Mouse (Mus musculus): Measurements from ENCODE around the gene Gm45062. TPM values are rescaled to one million over a fixed set of nuclear protein-coding genes. Genes with fewer than 3 reads are reported as not detected.
A peak's percentile ranks its signal among the peaks of the same experiment; 100 is the strongest.

The Gm45062 gene
- polyA plus RNA-seq, 1 experiment from 2014 or later: 23.0 TPM

DNA sequence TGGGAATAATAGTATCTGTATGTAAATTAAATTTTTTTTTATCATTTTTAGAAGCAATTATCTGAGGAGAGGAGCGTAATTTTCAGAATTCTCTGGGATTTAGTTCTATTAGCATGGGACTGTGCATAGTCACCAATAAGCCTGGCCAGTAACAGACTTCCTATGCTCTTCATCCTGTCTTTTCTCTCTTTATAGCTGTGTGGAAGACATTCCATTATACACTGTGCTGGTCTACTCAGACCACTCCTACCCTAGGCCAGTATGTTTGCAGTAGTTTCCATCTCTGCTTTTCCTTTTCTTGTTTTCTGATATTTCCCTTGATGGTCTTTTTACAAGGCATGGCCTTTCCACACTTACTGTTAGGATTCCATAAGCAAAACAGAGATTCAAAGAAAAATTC lies 74.1 kb downstream of the Gm45062 start:
- Histone ChIP-seq H3K9ac (no peak overlapping the region), H3K27ac (no peak overlapping the region)

DNA sequence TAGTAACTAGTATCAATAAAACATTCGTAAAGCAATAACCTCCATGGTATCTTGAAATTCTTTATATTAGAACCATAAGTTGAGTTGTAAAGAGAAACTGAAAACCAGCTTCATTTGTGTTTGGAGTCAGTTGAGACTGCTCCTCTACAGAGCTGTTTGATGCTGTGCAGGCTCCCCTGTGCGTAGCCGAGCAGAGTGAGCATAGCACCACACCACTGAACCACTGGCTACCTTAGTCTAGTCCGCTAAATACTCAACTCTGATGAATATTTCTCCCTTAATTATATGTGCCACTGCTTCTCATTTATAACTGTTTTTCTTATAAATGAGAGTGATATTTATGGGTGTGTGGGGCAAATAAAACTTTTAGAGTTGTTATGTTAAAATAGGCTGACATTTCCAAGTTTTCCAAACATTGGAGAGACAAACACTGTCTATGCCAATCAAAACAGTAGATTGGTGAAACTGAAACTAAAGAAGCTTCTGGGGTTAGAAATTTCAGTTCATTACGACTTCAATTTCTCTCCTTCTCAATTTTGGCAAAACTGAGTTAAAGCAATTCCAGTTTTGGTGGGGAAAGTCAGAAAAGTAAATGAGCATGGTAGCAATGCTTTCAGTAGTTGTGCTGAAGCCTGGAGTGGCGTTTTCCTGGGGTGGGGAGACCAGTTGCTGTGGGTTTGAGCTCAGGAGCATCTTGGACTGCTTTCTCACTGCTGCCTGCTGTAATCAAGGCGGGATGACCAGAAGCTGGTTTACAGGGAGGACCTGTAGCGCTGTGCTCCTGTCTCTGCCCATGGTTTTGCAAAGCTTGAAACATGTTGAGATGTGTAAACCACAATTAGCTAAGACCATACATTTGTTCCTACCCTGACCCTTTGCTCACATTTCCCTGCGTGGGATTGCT lies 77.5 kb downstream of the Gm45062 start:
- Histone ChIP-seq H3K9ac (no peak overlapping the region), H3K4me3 (no peak overlapping the region)
- WGBS: 83% methylated on average over 9 of the region's 9 CpGs

More for the DNA sequence above, 74.1 kb downstream of the Gm45062 start:
- Histone ChIP-seq H3K36me3 (ENCODE audit: poor library complexity, severe bottlenecking) (no peaks in the 10 kb centered on the region), H3K4me3 (no peak overlapping the region), H3K9me3 (replicated peaks) (no peaks in the 10 kb centered on the region), H3K27me3 (no peaks in the 10 kb centered on the region), H3K4me2 (no peak overlapping the region), H3K4me1 (no peaks in the 10 kb centered on the region)
- ATAC-seq: no peak
- WGBS: 100% methylated on average over 1 of the region's 1 CpGs

DNA sequence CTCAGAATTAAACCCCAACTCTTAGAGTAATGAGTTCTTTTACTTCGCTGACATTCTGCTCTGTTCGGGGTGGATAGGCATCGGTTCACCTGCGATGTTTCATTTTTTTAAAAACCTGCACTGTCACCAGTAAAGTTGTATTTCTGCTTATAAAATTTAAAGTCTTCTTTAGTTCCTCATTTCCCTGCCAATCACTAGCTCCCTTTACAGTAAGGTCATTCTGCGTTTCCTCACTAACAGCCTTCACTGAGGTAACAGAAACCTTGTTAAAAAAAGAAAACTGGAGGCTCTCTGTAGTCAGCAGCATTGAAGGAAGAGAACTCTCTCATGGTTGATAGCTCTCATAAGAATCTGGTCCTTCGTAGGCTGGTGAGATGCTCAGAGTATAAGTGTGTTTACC lies 80.2 kb downstream of the Gm45062 start:
- no peaks in the 10 kb centered on the region for H3K9me3 ChIP-seq (replicated peaks)
- WGBS: 89% methylated on average over 6 of the region's 6 CpGs
- no peaks in the 10 kb centered on the region for H3K36me3 ChIP-seq (ENCODE audit: poor library complexity, severe bottlenecking)
- no peak for ATAC-seq
- no peaks in the 10 kb centered on the region for H3K27me3 ChIP-seq
- no peaks in the 10 kb centered on the region for H3K4me1 ChIP-seq
- H3K27ac ChIP-seq: no peak overlapping the region
- H3K4me3 ChIP-seq: no peak overlapping the region
- H3K9ac ChIP-seq: no peak overlapping the region
- H3K4me2 ChIP-seq: no peak overlapping the region

More for the DNA sequence above, 77.5 kb downstream of the Gm45062 start:
- Histone ChIP-seq H3K36me3 (ENCODE audit: poor library complexity, severe bottlenecking) (no peaks in the 10 kb centered on the region), H3K27me3 (no peaks in the 10 kb centered on the region), H3K4me1 (no peaks in the 10 kb centered on the region), H3K4me2 (no peak overlapping the region), H3K9me3 (replicated peaks) (no peaks in the 10 kb centered on the region), H3K27ac (no peak overlapping the region)
- ATAC-seq: no peak

DNA sequence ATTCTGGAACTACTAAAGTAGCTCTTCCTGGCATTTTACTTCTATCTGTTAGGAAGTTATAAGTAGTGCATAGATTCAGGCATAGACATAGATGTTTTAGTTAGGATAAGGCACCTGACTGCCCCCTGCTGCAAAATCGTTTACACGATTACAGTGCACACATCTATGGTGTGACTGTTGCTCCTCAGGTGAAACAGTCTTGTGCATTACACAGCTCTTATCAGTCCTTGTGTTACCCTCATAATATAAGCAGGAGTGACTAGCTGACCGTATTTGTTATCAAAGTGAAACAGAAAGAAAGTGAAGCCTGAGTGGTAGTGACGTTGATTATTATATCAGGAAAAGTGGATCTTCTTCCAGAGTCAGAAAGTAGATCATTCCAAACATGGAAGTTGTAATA lies 84.0 kb downstream of the Gm45062 start:
- H3K27ac ChIP-seq: no peak overlapping the region
- 93% methylated on average over 4 of the region's 4 CpGs for WGBS
- ATAC-seq: no peak

DNA sequence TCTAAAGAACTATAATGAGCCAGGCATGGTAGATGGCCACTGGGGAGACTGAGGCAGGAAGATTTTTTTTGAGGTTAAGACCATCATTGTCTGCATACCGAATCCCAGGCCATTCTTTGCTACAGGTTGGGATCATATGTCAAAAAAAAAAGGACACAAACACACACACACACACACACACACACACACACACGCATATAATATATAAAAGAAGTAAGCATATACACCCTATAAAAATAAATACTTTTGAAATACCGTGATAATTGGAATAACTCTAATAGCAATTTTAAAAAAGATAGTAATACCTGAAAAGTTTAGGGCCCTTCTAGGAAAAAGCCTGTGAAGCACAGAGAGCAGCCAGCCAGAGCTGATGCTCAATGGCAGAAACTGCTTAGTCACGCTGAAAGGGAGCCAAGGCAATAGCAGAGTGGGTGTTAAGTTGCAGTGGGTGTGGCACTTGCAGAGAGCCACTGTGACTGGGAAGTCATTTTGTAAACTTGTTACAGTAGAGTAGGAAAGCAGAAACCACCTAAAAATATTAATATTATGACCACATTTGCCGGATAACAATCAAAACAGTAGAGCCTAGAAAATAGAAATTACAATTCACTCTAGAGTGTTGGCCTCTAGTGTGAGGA lies 86.1 kb downstream of the Gm45062 start:
- ATAC-seq: no peak
- no peaks in the 10 kb centered on the region for H3K36me3 ChIP-seq (ENCODE audit: poor library complexity, severe bottlenecking)
- no peaks in the 10 kb centered on the region for H3K27me3 ChIP-seq
- no peak overlapping the region for H3K27ac ChIP-seq
- no peaks in the 10 kb centered on the region for H3K9me3 ChIP-seq (replicated peaks)
- 78% methylated on average over 5 of the region's 5 CpGs for WGBS
- no peak overlapping the region for H3K4me3 ChIP-seq
- H3K9ac ChIP-seq: no peak overlapping the region
- H3K4me2 ChIP-seq: no peak overlapping the region
- H3K4me1 ChIP-seq: no peaks in the 10 kb centered on the region

More for the DNA sequence above, 84.0 kb downstream of the Gm45062 start:
- Histone ChIP-seq H3K4me2 (no peak overlapping the region), H3K27me3 (no peaks in the 10 kb centered on the region), H3K36me3 (ENCODE audit: poor library complexity, severe bottlenecking) (no peaks in the 10 kb centered on the region), H3K9me3 (replicated peaks) (no peaks in the 10 kb centered on the region), H3K9ac (no peak overlapping the region), H3K4me1 (no peaks in the 10 kb centered on the region), H3K4me3 (no peak overlapping the region)

DNA sequence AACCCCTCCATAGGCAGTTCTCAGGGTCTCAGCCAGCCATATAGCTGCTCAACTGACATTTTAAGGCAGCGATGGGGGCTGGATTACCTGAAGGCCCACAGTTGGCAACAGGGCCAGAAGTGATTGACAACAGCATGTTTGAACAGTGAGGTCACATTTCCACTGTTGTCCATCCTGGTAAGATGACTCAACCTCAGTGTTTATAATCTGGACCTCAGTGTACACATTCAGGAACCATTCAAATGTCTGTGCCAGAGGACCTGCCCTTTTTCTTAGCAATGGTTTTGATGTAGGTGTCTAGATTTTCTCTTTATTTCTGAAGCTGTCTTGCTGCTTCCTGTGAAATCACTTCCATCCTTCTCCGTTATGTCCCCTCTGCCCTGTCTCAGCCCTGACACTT lies 87.9 kb downstream of the Gm45062 start:
- no peak overlapping the region for H3K27ac ChIP-seq
- ATAC-seq: no peak
- no peaks in the 10 kb centered on the region for H3K4me1 ChIP-seq
- WGBS: 94% methylated on average over 2 of the region's 2 CpGs
- no peaks in the 10 kb centered on the region for H3K9me3 ChIP-seq (replicated peaks)
- H3K4me2 ChIP-seq: no peak overlapping the region
- no peaks in the 10 kb centered on the region for H3K27me3 ChIP-seq
- H3K9ac ChIP-seq: no peak overlapping the region
- H3K4me3 ChIP-seq: no peak overlapping the region
- no peaks in the 10 kb centered on the region for H3K36me3 ChIP-seq (ENCODE audit: poor library complexity, severe bottlenecking)

DNA sequence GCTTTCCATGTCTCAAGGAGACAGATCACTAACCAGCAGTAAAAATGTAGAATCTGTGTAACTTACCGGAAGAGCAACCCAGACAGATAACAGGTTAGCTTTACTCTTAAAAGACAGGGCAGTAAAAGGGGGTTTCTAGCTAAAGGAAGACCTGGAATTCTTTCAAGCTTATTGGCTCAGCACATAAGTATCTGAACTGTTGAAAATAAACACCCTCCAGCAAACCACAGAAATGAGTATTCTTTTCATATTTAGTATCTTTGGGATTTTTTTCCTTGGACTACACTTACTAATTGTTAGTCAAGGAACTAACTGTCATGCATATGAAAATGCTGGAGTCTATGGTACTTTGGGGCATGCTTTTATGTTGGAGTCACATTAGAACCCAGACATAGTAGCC lies 89.1 kb downstream of the Gm45062 start:
- no peak for ATAC-seq
- H3K4me1 ChIP-seq: peaks cover 12% of the 10 kb centered on the region; the same call in 1 of the 2 replicates
- WGBS: 98% methylated on average over 1 of the region's 1 CpGs
- H3K27ac ChIP-seq: no peak overlapping the region
- no peaks in the 10 kb centered on the region for H3K9me3 ChIP-seq (replicated peaks)
- H3K36me3 ChIP-seq (ENCODE audit: poor library complexity, severe bottlenecking): no peaks in the 10 kb centered on the region
- H3K27me3 ChIP-seq: no peaks in the 10 kb centered on the region
- no peak overlapping the region for H3K9ac ChIP-seq
- no peak overlapping the region for H3K4me2 ChIP-seq
- no peak overlapping the region for H3K4me3 ChIP-seq

DNA sequence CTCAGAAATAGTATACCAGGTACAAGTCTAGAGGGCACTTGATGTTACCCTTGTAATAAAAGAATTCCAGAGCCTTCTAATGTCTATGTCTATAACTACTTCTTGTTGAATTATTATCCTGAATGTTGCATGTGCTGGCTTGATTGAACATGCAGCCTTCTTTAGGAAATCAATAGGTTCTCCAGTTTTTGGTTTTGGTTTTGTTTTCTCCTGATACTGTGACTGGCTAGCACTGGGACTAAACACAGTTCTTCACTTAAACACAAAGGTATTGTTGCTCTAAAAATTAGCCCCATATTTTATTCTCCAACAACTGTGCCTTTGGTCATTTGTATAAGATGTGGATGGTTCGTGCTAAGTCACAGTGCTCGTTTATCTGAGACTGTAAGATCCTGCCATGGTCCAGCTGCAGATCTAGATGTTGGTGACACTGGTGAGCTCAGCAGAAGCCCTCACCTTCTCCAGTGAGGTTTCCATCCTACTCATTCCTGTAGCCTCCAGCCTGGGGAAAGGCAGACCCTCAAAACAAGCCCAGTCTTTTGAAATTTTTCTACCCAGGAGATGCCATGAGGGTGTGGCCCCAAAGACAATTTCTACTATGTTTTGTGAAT lies 89.9 kb downstream of the Gm45062 start:
- WGBS: 87% methylated on average over 2 of the region's 2 CpGs
- Histone ChIP-seq H3K4me3 (no peak overlapping the region), H3K36me3 (ENCODE audit: poor library complexity, severe bottlenecking) (no peaks in the 10 kb centered on the region), H3K9ac (no peak overlapping the region), H3K9me3 (replicated peaks) (no peaks in the 10 kb centered on the region), H3K27me3 (no peaks in the 10 kb centered on the region), H3K4me1 (peaks cover 20% of the 10 kb centered on the region), H3K27ac (no peak overlapping the region), H3K4me2 (no peak overlapping the region)
- ATAC-seq: no peak

DNA sequence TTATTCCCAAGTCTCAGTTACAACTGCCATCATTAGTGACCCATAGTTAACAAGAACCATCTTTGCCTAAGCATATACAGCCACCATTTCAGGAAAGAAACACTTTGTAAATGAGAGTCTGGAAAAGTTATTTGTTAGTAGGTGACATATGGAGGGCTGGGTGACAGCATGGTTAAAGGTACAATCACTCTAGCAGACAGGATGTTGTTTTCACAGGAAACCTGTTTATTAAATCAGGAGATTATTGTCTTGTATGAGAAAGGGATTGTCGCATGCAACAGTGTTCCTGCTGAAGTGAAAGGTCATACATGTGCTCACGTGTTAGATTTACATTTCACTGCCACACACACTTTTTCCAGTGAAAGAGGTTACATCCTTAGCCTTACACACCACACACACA lies 92.3 kb downstream of the Gm45062 start:
- Histone ChIP-seq H3K27ac (no peak overlapping the region), H3K4me3 (no peak overlapping the region), H3K4me2 (no peak overlapping the region), H3K4me1 (peaks cover 23% of the 10 kb centered on the region), H3K27me3 (no peaks in the 10 kb centered on the region), H3K9me3 (replicated peaks) (no peaks in the 10 kb centered on the region), H3K9ac (no peak overlapping the region), H3K36me3 (ENCODE audit: poor library complexity, severe bottlenecking) (no peaks in the 10 kb centered on the region)
- WGBS: 90% methylated on average over 2 of the region's 2 CpGs
- ATAC-seq: no peak

DNA sequence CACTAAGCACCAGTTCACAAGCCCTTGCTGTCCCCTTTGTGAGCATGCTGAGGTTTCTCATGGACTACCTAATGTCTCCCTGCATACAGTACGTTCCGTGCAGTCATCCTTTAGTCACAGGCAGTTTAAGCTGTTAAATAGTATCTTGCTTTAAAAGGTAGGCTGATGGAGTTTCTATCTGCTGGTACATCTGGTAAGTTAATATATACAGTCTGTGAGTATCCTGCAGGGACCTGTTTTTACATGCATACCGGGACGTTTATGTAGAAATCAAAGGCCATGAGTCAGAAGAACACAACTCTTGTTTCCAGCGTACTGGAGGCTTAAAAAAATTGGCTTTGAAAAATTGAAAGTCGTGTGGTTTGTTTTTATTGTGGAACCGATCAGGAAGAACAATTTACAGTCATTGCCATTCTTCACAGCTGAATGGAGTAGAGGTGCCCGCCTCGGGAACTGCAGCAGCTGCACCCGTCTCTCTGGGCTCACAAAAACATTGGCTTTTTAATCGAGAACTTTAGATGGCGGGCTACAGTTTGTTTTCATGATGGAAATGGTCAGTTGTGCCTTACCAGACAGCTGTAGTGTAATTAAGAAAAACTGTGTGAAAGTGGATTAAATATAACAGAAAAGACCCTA lies 93.4 kb downstream of the Gm45062 start:
- Histone ChIP-seq H3K27ac (0 out of 2 replicates have a peak overlapping the region, but pooled peaks have one; percentile 5), H3K9me3 (replicated peaks) (no peaks in the 10 kb centered on the region), H3K27me3 (no peaks in the 10 kb centered on the region), H3K4me3 (no peak overlapping the region), H3K9ac (no peak overlapping the region), H3K4me1 (peaks cover 23% of the 10 kb centered on the region), H3K4me2 (peak overlapping the region; percentile 13), H3K36me3 (ENCODE audit: poor library complexity, severe bottlenecking) (no peaks in the 10 kb centered on the region)
- 30% methylated on average over 12 of the region's 12 CpGs for WGBS
- peak; percentile 57 for ATAC-seq

DNA sequence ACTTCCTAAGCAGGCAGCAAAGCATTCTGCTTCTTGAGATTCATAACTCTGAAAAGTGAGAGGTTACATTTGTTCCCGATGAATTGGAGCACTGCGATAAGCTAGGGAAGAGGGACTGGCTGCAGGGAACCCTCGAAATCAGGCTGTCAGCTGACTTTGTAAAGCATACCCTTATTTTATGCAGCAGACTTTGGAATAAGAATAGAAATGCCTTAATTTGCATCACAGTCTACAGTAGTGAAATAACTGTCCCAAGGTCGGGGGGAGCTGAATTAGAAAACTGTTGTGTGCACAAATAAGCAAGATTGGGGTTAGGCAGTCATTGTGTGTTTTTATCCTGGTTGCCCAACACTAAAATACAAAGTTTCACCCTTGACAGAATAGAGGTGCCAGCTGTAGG lies 94.2 kb downstream of the Gm45062 start:
- peak; percentile 80 for ATAC-seq
- peak overlapping the region; percentile 17; the same call in 1 of the 2 replicates for H3K27ac ChIP-seq
- H3K9ac ChIP-seq: no peak overlapping the region

DNA sequence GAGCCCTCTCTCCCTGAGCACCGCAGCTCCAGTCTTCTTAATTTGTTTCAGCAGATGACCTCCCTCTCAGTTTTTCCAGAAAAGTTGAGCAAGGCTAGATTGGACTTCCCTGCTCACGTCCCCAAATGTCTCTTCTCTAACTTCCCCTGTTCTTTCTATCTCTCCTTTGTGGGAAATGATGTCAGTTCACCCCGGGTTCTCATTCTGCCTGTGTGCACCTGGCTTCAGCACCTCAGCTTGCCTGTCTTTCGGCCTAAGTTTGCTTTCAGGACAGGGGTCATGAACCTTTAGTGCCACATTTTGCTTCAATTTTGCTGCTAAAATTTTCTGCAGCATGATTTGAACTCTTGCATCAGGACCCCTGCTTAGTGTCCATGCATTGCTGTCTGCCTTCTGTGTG lies 95.6 kb downstream of the Gm45062 start:
- WGBS: 86% methylated on average over 4 of the region's 4 CpGs
- H3K9me3 ChIP-seq (replicated peaks): no peaks in the 10 kb centered on the region
- H3K4me2 ChIP-seq: no peak overlapping the region
- H3K4me3 ChIP-seq: no peak overlapping the region
- peaks cover 26% of the 10 kb centered on the region for H3K4me1 ChIP-seq
- H3K27me3 ChIP-seq: no peaks in the 10 kb centered on the region
- ATAC-seq: no peak
- no peaks in the 10 kb centered on the region for H3K36me3 ChIP-seq (ENCODE audit: poor library complexity, severe bottlenecking)
- H3K9ac ChIP-seq: no peak overlapping the region
- no peak overlapping the region for H3K27ac ChIP-seq

More for the DNA sequence above, 94.2 kb downstream of the Gm45062 start:
- peaks cover 23% of the 10 kb centered on the region for H3K4me1 ChIP-seq
- no peaks in the 10 kb centered on the region for H3K36me3 ChIP-seq (ENCODE audit: poor library complexity, severe bottlenecking)
- H3K4me3 ChIP-seq: no peak overlapping the region
- peak overlapping the region; percentile 11; the same call in 1 of the 2 replicates for H3K4me2 ChIP-seq
- H3K9me3 ChIP-seq (replicated peaks): no peaks in the 10 kb centered on the region
- no peaks in the 10 kb centered on the region for H3K27me3 ChIP-seq
- 40% methylated on average over 4 of the region's 4 CpGs for WGBS
